Mouse (Mus musculus) CH12.LX (cell line): Measurements from ENCODE around the gene Prg2. TPM values are rescaled to one million over a fixed set of nuclear protein-coding genes. Genes with fewer than 3 reads are reported as not detected.

Source experiments
- DNase-seq: peaks from one replicate; pipeline ENCODE4 v3.0.0-alpha.2; 2013; ENCODE audit errors: extremely low read depth
- H3K27ac ChIP-seq: 2 replicates; pipeline ENCODE4 v1.5.1; 2012; ENCODE audit warnings: low read depth, mild to moderate bottlenecking, control low read depth, moderate library complexity; ENCODE audit not compliant: insufficient read depth
- H3K27me3 ChIP-seq: replicated peaks from 2 replicates; pipeline ENCODE3; 2012; ENCODE audit warnings: inconsistent platforms
- H3K36me3 ChIP-seq, 2 experiments: replicated peaks in 1 of 2; 2 replicates each; pipeline versions ENCODE3 to v1.6.1; 2012; ENCODE audit warnings: inconsistent platforms in 1 of 2, low read length in 1 of 2, mild to moderate bottlenecking in 1 of 2, mixed read lengths in 1 of 2, moderate library complexity in 1 of 2; ENCODE audit not compliant: control insufficient read depth in 1 of 2, insufficient read depth in 1 of 2
- H3K4me1 ChIP-seq, 2 experiments: 2 replicates each; pipeline ENCODE4 v1.6.1; 2012; ENCODE audit warnings: inconsistent platforms in 1 of 2, moderate library complexity in 1 of 2; ENCODE audit not compliant: insufficient read depth in 2 of 2, control insufficient read depth in 1 of 2
- H3K4me2 ChIP-seq: 2 replicates; pipeline ENCODE4 v1.6.1; 2012; ENCODE audit warnings: low read depth, mild to moderate bottlenecking, control low read depth; ENCODE audit not compliant: poor library complexity, insufficient read depth, severe bottlenecking
- H3K4me3 ChIP-seq, 3 experiments: fragments of 150-350 bp in 1 of 3; sonication (generic) in 1 of 3; replicated peaks in 1 of 3; 2 replicates each; pipeline versions ENCODE3 to v1.5.1; 2011 to 2012; ENCODE audit warnings: low read depth in 2 of 3, low read length in 2 of 3, mild to moderate bottlenecking in 2 of 3, moderate library complexity in 2 of 3, control low read depth in 1 of 3, improper control_type of control experiment in 1 of 3, inconsistent platforms in 1 of 3, mixed read lengths in 1 of 3; ENCODE audit not compliant: poor library complexity in 1 of 3
- H3K79me2 ChIP-seq: replicated peaks from 2 replicates; pipeline ENCODE4 v1.6.1; 2012; ENCODE audit warnings: mild to moderate bottlenecking, moderate library complexity; ENCODE audit not compliant: control insufficient read depth, poor library complexity, insufficient read depth, severe bottlenecking; ENCODE audit errors: extremely low read depth
- H3K9ac ChIP-seq: 2 replicates; pipeline ENCODE4 v1.6.1; 2012; ENCODE audit warnings: low read depth, mild to moderate bottlenecking, control low read depth, moderate library complexity; ENCODE audit not compliant: insufficient read depth
- H3K9me3 ChIP-seq: replicated peaks from 2 replicates; pipeline ENCODE3; 2012; ENCODE audit warnings: low read length, inconsistent platforms, mixed read lengths
- BHLHE40 ChIP-seq: IDR thresholded peaks from 2 replicates; pipeline ENCODE4 v1.6.1; 2011; ENCODE audit warnings: mild to moderate bottlenecking, low read depth, low read length, improper control_type of control experiment
- CHD1 ChIP-seq: IDR thresholded peaks from 2 replicates; pipeline ENCODE4 v1.6.1; 2012; ENCODE audit warnings: low read depth, low read length, improper control_type of control experiment, inconsistent platforms
- CHD2 ChIP-seq: IDR thresholded peaks from 2 replicates; pipeline ENCODE4 v1.6.1; 2011; ENCODE audit warnings: low read length, improper control_type of control experiment
- EP300 ChIP-seq: IDR thresholded peaks from 2 replicates; pipeline ENCODE4 v1.6.1; 2011; ENCODE audit warnings: low read length, improper control_type of control experiment
- GABPA ChIP-seq: IDR thresholded peaks from 2 replicates; pipeline ENCODE4 v1.6.1; 2012; ENCODE audit warnings: low read depth, low read length, improper control_type of control experiment, inconsistent platforms; ENCODE audit not compliant: insufficient replicate concordance
- HCFC1 ChIP-seq: IDR thresholded peaks from 2 replicates; pipeline ENCODE4 v1.6.1; 2012; ENCODE audit warnings: low read depth, mild to moderate bottlenecking, inconsistent platforms, low read length, improper control_type of control experiment
- IRF4 ChIP-seq: IDR thresholded peaks from 2 replicates; pipeline ENCODE4 v1.6.1; 2014; ENCODE audit warnings: low read depth, mild to moderate bottlenecking, inconsistent platforms, low read length, improper control_type of control experiment
- MAX ChIP-seq: IDR thresholded peaks from 2 replicates; pipeline ENCODE4 v1.6.1; 2011; ENCODE audit warnings: low read length, improper control_type of control experiment
- MEF2A ChIP-seq: IDR thresholded peaks from 2 replicates; pipeline ENCODE4 v1.6.1; 2014; ENCODE audit warnings: low read depth, mild to moderate bottlenecking, inconsistent platforms, low read length, improper control_type of control experiment, borderline replicate concordance
- MXI1 ChIP-seq: IDR thresholded peaks from 2 replicates; pipeline ENCODE4 v1.6.1; 2011; ENCODE audit warnings: mild to moderate bottlenecking, low read depth, low read length, improper control_type of control experiment
- POLR2A ChIP-seq: IDR thresholded peaks from 2 replicates; pipeline ENCODE4 v1.6.1; 2011; ENCODE audit warnings: low read depth, mild to moderate bottlenecking, improper control_type of control experiment, low read length
- RCOR1 ChIP-seq: conservative IDR thresholded peaks from 2 replicates; pipeline ENCODE4 v1.6.1; 2012; ENCODE audit warnings: low read depth, mild to moderate bottlenecking, inconsistent platforms, low read length, improper control_type of control experiment
- SIN3A ChIP-seq: IDR thresholded peaks from 2 replicates; pipeline ENCODE4 v1.6.1; 2012; ENCODE audit warnings: low read length, improper control_type of control experiment, inconsistent platforms
- SMC3 ChIP-seq: IDR thresholded peaks from 2 replicates; pipeline ENCODE4 v1.6.1; 2011; ENCODE audit warnings: low read depth, low read length, improper control_type of control experiment
- UBTF ChIP-seq: IDR thresholded peaks from 2 replicates; pipeline ENCODE4 v1.6.1; 2012; ENCODE audit warnings: low read depth, mild to moderate bottlenecking, inconsistent platforms, low read length, improper control_type of control experiment, moderate library complexity
- USF1 ChIP-seq: IDR thresholded peaks from 2 replicates; pipeline ENCODE4 v1.6.1; 2014; ENCODE audit warnings: low read depth, mild to moderate bottlenecking, inconsistent platforms, low read length, improper control_type of control experiment
- USF2 ChIP-seq: conservative IDR thresholded peaks from 2 replicates; pipeline ENCODE4 v1.6.1; 2011; ENCODE audit warnings: low read depth, low read length, improper control_type of control experiment
- ZKSCAN1 ChIP-seq: IDR thresholded peaks from 2 replicates; pipeline ENCODE4 v1.6.1; 2012; ENCODE audit warnings: low read depth, inconsistent platforms, low read length, improper control_type of control experiment, borderline replicate concordance
- ZNF384 ChIP-seq: IDR thresholded peaks from 2 replicates; pipeline ENCODE4 v1.6.1; 2012; ENCODE audit warnings: low read depth, low read length, improper control_type of control experiment, inconsistent platforms
- dilution Hi-C: fragments of 300-500 bp; cut with MboI; formaldehyde crosslinking; loops from 2 replicates; pipeline ENCODE4 v1.14.3; 2020; ENCODE audit warnings: low sequenced_read_pairs; ENCODE audit not compliant: extremely low pct_unique_long_range_greater_than_20kb, extremely low pct_ligation_motif_present
- in situ Hi-C: fragments of 300-500 bp; cut with MboI; formaldehyde crosslinking; loops from 3 replicates; pipeline ENCODE4 v1.14.3; 2019; ENCODE audit warnings: low sequenced_read_pairs, low pct_ligation_motif_present, low pct_unique_long_range_greater_than_20kb, mixed read lengths
- polyA plus RNA-seq: library from polyadenylated mRNA; unstranded; fragments of >175 nt; gene quantifications from 2 replicates; pipeline ENCODE4 v1.2.1, GENCODE M21; 2012; ENCODE audit warnings: low read depth; ENCODE audit not compliant: insufficient read length
- total RNA-seq, 2 experiments: library from RNA; depleted of rRNA; stranded (reverse); fragments of 300-350 nt in 1 of 2; fragments of >200 nt in 1 of 2; gene quantifications; 2 replicates each; pipeline ENCODE4 v1.2.3; 2012 to 2014

Gene Prg2
- total RNA-seq (2012; rRNA removed) (0.81 and 1.5 TPM in 2 replicates), total RNA-seq (2014; rRNA removed) (0.60 and 1.1 TPM in 2 replicates), polyA plus RNA-seq (0.49 and 0.93 TPM in 2 replicates)

GRCm38 (mm10) chr2:84980188-84980587 is at the start of gene Prg2:
Gene Prg2 (plus strand): TSS chr2:84980461.
- DNase-seq: no peak
- Histone ChIP-seq H3K36me3 (no peaks in the 10 kb centered on the region), H3K4me1 (peaks cover 0 to 18% of the 10 kb centered on the region in 2 experiments; a peak in 2 of 4 replicates), H3K9ac (no peak within 1 kb of the TSS), H3K79me2 (no peaks in the 10 kb centered on the region), H3K27me3 (no peaks in the 10 kb centered on the region), H3K27ac (no peak within 1 kb of the TSS), H3K4me3 (no peak within 1 kb of the TSS), H3K4me2 (no peak within 1 kb of the TSS; the same call in 1 of the 2 replicates), H3K9me3 (no peaks in the 10 kb centered on the region)
- TF ChIP-seq CHD2 (no peak), IRF4 (no peak), ZKSCAN1 (no peak), MEF2A (no peak), SIN3A (no peak), USF1 (no peak), MAX (no peak), POLR2A (no peak), RCOR1 (no peak), ZNF384 (no peak), UBTF (no peak), EP300 (no peak), GABPA (no peak), CHD1 (no peak), SMC3 (no peak), BHLHE40 (no peak), USF2 (no peak)
- in situ Hi-C loops: no loop called here
- dilution Hi-C loops: no loop called here

GRCm38 (mm10) chr2:84933992-84934648 is 46.1 kb upstream of the Prg2 start:
- Histone ChIP-seq H3K4me1 (peaks cover 5 to 18% of the 10 kb centered on the region in 2 experiments; a peak in 3 of 4 replicates), H3K79me2 (peaks cover 15% of the 10 kb centered on the region), H3K27ac (no peak overlapping the region), H3K36me3 (peaks cover 0 to 7% of the 10 kb centered on the region in 2 experiments), H3K9me3 (peaks cover 3% of the 10 kb centered on the region), H3K4me2 (no peak overlapping the region), H3K4me3 (no peak overlapping the region), H3K27me3 (no peaks in the 10 kb centered on the region), H3K9ac (no peak overlapping the region)
- in situ Hi-C loops: no loop called here
- dilution Hi-C loops: no loop called here
- DNase-seq: no peak
- TF ChIP-seq HCFC1: no peak
- no peak for TF ChIP-seq MXI1
